Mouse (Mus musculus): ENCODE measurements at regions not wholly inside any gene's neighbourhood (a gene's known extent, or its start where the extent isn't known, plus 50 kb on each side); places are given as distances from the start of the nearest gene placed in this dataset.

DNA sequence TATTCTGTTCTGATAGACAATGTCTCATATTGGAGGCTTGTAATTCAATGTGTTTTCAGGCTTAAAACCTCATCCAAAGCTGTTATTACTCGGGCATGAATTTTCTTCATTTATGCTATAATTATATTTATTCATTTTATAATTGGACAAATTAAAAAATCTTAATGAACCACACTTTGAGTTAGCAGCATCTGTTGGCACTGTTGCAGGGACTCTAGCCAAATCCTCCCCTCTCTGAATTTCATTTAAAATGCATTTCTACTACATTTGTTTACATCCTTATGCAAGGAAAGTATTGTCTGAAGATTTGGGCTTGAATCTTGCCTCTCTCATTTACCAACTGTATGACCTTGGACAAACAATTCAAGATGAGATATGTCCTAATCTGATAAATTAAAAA, 874.2 kb upstream of the Kirrel3 start:
- TF ChIP-seq CTCF (IDR thresholded peaks at IDR 0.05; ENCODE audit: low read depth) (no peak), EP300 (IDR thresholded peaks at IDR 0.05; ENCODE audit: low read depth) (no peak)
